Mouse (Mus musculus): ENCODE measurements around the gene Trp53. TPM values are rescaled to one million over a fixed set of nuclear protein-coding genes. Genes with fewer than 3 reads are reported as not detected.

The Trp53 gene
- total and polyA plus RNA-seq, 3 experiments, result 24.9 to 372 (median 107) TPM

- dilution Hi-C loops (cut with MboI; ENCODE audit: extremely low pct_ligation_motif_present, extremely low pct_unique_long_range_greater_than_20kb, low sequenced_read_pairs) (no loop called here), in situ Hi-C loops (cut with MboI; ENCODE audit: low pct_ligation_motif_present, low pct_unique_long_range_greater_than_20kb, low sequenced_read_pairs) (no loop called here)
- DNase-seq (ENCODE audit: extremely low read depth), result no peak
- Histone ChIP-seq H3K27me3 (replicated peaks) (no peaks in the 10 kb centered on the region), H3K36me3 (replicated peaks in 1 of 2; ENCODE audit: control insufficient read depth in 1 of 2, insufficient read depth in 1 of 2, low read length in 1 of 2) (peaks cover 35 to 47% of the 10 kb centered on the region in 2 experiments), H3K4me2 (ENCODE audit: insufficient read depth, low read depth, poor library complexity, severe bottlenecking) (no peak overlapping the region), H3K79me2 (replicated peaks; ENCODE audit: control insufficient read depth, extremely low read depth, insufficient read depth, poor library complexity, severe bottlenecking) (no peaks in the 10 kb centered on the region), H3K9ac (ENCODE audit: insufficient read depth, low read depth) (no peak overlapping the region), H3K27ac (ENCODE audit: insufficient read depth, low read depth) (no peak overlapping the region), H3K9me3 (replicated peaks; ENCODE audit: low read length) (no peaks in the 10 kb centered on the region), H3K4me1 (ENCODE audit: control insufficient read depth in 1 of 2, insufficient read depth in 2 of 2) (no peaks in the 10 kb centered on the region), H3K4me3 (replicated peaks in 1 of 3; ENCODE audit: low read depth in 2 of 3, low read length in 2 of 3, poor library complexity in 1 of 3) (no peak overlapping the region)
- TF ChIP-seq POLR2AphosphoS2 (IDR thresholded peaks at IDR 0.05; ENCODE audit: low read depth, low read length) (0 out of 2 replicates have a peak, but pooled peaks have one; percentile 58), ELF1 (IDR thresholded peaks at IDR 0.05; ENCODE audit: low read depth, low read length) (no peak)
Observed at GRCm38 (mm10) chr11:69594853-69595252, 14.7 kb downstream of the Trp53 start.

GRCm38 (mm10) chr11:69599436-69599835, 19.3 kb downstream of the Trp53 start:
- Histone ChIP-seq H3K4me2 (ENCODE audit: insufficient read depth, low read depth, poor library complexity, severe bottlenecking) (no peak overlapping the region), H3K9me3 (replicated peaks; ENCODE audit: low read length) (no peaks in the 10 kb centered on the region), H3K27ac (ENCODE audit: insufficient read depth, low read depth) (no peak overlapping the region), H3K4me3 (replicated peaks in 1 of 3; ENCODE audit: low read depth in 2 of 3, low read length in 2 of 3, poor library complexity in 1 of 3) (no peak overlapping the region), H3K79me2 (replicated peaks; ENCODE audit: control insufficient read depth, extremely low read depth, insufficient read depth, poor library complexity, severe bottlenecking) (no peaks in the 10 kb centered on the region), H3K27me3 (replicated peaks) (peaks cover 37% of the 10 kb centered on the region), H3K9ac (ENCODE audit: insufficient read depth, low read depth) (no peak overlapping the region), H3K36me3 (replicated peaks in 1 of 2; ENCODE audit: control insufficient read depth in 1 of 2, insufficient read depth in 1 of 2, low read length in 1 of 2) (peaks cover 3 to 8% of the 10 kb centered on the region in 2 experiments), H3K4me1 (ENCODE audit: control insufficient read depth in 1 of 2, insufficient read depth in 2 of 2) (peaks cover 0 to 5% of the 10 kb centered on the region in 2 experiments; a peak in 1 of 4 replicates)
- dilution Hi-C loops (cut with MboI; ENCODE audit: extremely low pct_ligation_motif_present, extremely low pct_unique_long_range_greater_than_20kb, low sequenced_read_pairs) (no loop called here), in situ Hi-C loops (cut with MboI; ENCODE audit: low pct_ligation_motif_present, low pct_unique_long_range_greater_than_20kb, low sequenced_read_pairs) (no loop called here)
- TF ChIP-seq RCOR1 (conservative IDR thresholded peaks at IDR 0.05; ENCODE audit: low read depth, low read length), result no peak
- TF ChIP-seq USF2 (conservative IDR thresholded peaks at IDR 0.05; ENCODE audit: low read depth, low read length), result no peak
- peak; percentile 16 for TF ChIP-seq SMC3 (IDR thresholded peaks at IDR 0.05; ENCODE audit: low read depth, low read length)
- TF ChIP-seq GABPA (IDR thresholded peaks at IDR 0.05; ENCODE audit: insufficient replicate concordance, low read depth, low read length), result no peak
- no peak for TF ChIP-seq POLR2A (IDR thresholded peaks at IDR 0.05; ENCODE audit: low read depth, low read length)
- peak in 1 of 2 experiments; percentile 40; a peak in 2 of 4 replicates for TF ChIP-seq CTCF (conservative IDR thresholded peaks at IDR 0.05 in 1 of 2, IDR thresholded peaks at IDR 0.05 in 1 of 2; ENCODE audit: low read depth in 2 of 2, low read length in 2 of 2)
- TF ChIP-seq UBTF (IDR thresholded peaks at IDR 0.05; ENCODE audit: low read depth, low read length), result no peak
- no peak for TF ChIP-seq MEF2A (IDR thresholded peaks at IDR 0.05; ENCODE audit: borderline replicate concordance, low read depth, low read length)
- no peak for TF ChIP-seq MAX (IDR thresholded peaks at IDR 0.05; ENCODE audit: low read length)
- TF ChIP-seq TCF12 (IDR thresholded peaks at IDR 0.05; ENCODE audit: low read depth, low read length), result no peak
- no peak for TF ChIP-seq POLR2AphosphoS2 (IDR thresholded peaks at IDR 0.05; ENCODE audit: low read depth, low read length)
- no peak for DNase-seq (ENCODE audit: extremely low read depth)

- Histone ChIP-seq H3K27me3 (replicated peaks) (peaks cover 44% of the 10 kb centered on the region), H3K9me3 (replicated peaks; ENCODE audit: low read length) (no peaks in the 10 kb centered on the region), H3K27ac (ENCODE audit: insufficient read depth, low read depth) (no peak overlapping the region), H3K79me2 (replicated peaks; ENCODE audit: control insufficient read depth, extremely low read depth, insufficient read depth, poor library complexity, severe bottlenecking) (no peaks in the 10 kb centered on the region), H3K4me1 (ENCODE audit: control insufficient read depth in 1 of 2, insufficient read depth in 2 of 2) (peaks cover under 1 to 5% of the 10 kb centered on the region in 2 experiments; a peak in 2 of 4 replicates), H3K4me2 (ENCODE audit: insufficient read depth, low read depth, poor library complexity, severe bottlenecking) (no peak overlapping the region), H3K36me3 (replicated peaks in 1 of 2; ENCODE audit: control insufficient read depth in 1 of 2, insufficient read depth in 1 of 2, low read length in 1 of 2) (peaks cover 0 to 3% of the 10 kb centered on the region in 2 experiments), H3K4me3 (replicated peaks in 1 of 3; ENCODE audit: low read depth in 2 of 3, low read length in 2 of 3, poor library complexity in 1 of 3) (no peak overlapping the region), H3K9ac (ENCODE audit: insufficient read depth, low read depth) (no peak overlapping the region)
- TF ChIP-seq CHD2 (IDR thresholded peaks at IDR 0.05; ENCODE audit: low read length) (peak; percentile 52; the same call in 1 of the 2 replicates), BHLHE40 (IDR thresholded peaks at IDR 0.05; ENCODE audit: low read depth, low read length) (no peak), EP300 (IDR thresholded peaks at IDR 0.05; ENCODE audit: low read length) (no peak)
- dilution Hi-C loops (cut with MboI; ENCODE audit: extremely low pct_ligation_motif_present, extremely low pct_unique_long_range_greater_than_20kb, low sequenced_read_pairs) (no loop called here), in situ Hi-C loops (cut with MboI; ENCODE audit: low pct_ligation_motif_present, low pct_unique_long_range_greater_than_20kb, low sequenced_read_pairs) (no loop called here)
- no peak for DNase-seq (ENCODE audit: extremely low read depth)
Observed at GRCm38 (mm10) chr11:69600098-69600497, 19.9 kb downstream of the Trp53 start.
